Mouse (Mus musculus): ENCODE measurements around the gene Slc7a10. TPM values are rescaled to one million over a fixed set of nuclear protein-coding genes. Genes with fewer than 3 reads are reported as not detected.

Gene Slc7a10
- polyA plus RNA-seq, 1 experiment from 2014 or later = 1.8 TPM

DNA sequence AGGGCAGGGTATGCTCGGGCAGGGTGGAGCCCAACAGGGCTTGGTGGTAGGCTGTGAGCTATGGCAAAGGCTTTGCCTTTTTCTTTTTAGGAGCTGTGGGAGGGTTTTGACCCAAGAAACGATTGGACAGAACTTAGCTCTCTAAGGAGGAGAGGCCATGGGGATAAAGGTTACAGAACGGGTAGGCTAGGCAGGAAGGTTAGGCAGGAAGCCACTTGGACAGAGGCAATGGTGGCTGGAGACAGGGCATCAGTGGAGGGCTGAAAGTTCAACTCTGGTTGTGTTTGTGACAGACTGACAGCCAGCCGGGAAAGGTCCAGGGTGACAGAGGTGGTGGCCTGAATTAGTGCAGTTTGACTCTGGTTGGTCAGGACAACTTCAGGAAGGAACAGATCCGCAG, 3.5 kb downstream of the Slc7a10 start:
- no peak for ATAC-seq (replicated peaks; ENCODE audit: extremely low read depth, insufficient read depth, low FRiP score)
- Histone ChIP-seq H3K9ac (ENCODE audit: low read length) (no peak overlapping the region), H3K4me1 (ENCODE audit: control insufficient read depth, insufficient read depth, low read length) (peaks cover 14% of the 10 kb centered on the region), H3K9me3 (replicated peaks; ENCODE audit: control insufficient read depth, low read length) (no peaks in the 10 kb centered on the region), H3K4me3 (ENCODE audit: low read length) (no peak overlapping the region), H3K36me3 (ENCODE audit: control insufficient read depth, insufficient read depth) (no peaks in the 10 kb centered on the region), H3K27ac (ENCODE audit: low read length) (no peak overlapping the region), H3K4me2 (ENCODE audit: low read depth, low read length) (no peak overlapping the region), H3K27me3 (ENCODE audit: control insufficient read depth, insufficient read depth, low read length) (peaks cover 48% of the 10 kb centered on the region)
- 63% methylated on average over 5 of the region's 5 CpGs for WGBS

DNA sequence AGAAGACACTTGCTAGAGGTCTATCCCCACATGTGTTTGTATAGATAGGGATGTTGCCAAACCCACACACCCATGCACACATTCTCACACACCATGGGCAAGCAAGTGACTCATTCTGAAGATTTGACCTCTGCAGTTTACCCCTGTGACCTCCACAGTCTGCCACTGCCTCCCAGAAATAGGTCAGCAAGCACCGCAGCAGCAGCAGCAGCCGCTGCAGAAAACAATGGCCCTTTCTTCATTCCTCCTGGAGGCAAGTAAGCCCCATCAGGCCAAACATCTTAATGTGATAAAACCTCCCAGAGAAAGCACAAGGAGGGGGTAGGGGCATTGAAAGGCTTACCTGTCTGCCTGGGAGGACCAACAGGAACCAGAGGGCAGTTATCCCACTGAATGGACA, 5.1 kb downstream of the Slc7a10 start:
- no peak overlapping the region for H3K9ac ChIP-seq (ENCODE audit: low read length)
- peaks cover 33% of the 10 kb centered on the region for H3K27me3 ChIP-seq (ENCODE audit: control insufficient read depth, insufficient read depth, low read length)
- no peak overlapping the region for H3K4me2 ChIP-seq (ENCODE audit: low read depth, low read length)
- H3K9me3 ChIP-seq (replicated peaks; ENCODE audit: control insufficient read depth, low read length) = no peaks in the 10 kb centered on the region
- H3K4me1 ChIP-seq (ENCODE audit: control insufficient read depth, insufficient read depth, low read length) = no peaks in the 10 kb centered on the region; the same call in 1 of the 2 replicates
- no peak overlapping the region for H3K4me3 ChIP-seq (ENCODE audit: low read length)
- H3K27ac ChIP-seq (ENCODE audit: low read length) = no peak overlapping the region
- no peaks in the 10 kb centered on the region for H3K36me3 ChIP-seq (ENCODE audit: control insufficient read depth, insufficient read depth)
- WGBS = 16% methylated on average over 2 of the region's 2 CpGs
- no peak for ATAC-seq (replicated peaks; ENCODE audit: extremely low read depth, insufficient read depth, low FRiP score)

DNA sequence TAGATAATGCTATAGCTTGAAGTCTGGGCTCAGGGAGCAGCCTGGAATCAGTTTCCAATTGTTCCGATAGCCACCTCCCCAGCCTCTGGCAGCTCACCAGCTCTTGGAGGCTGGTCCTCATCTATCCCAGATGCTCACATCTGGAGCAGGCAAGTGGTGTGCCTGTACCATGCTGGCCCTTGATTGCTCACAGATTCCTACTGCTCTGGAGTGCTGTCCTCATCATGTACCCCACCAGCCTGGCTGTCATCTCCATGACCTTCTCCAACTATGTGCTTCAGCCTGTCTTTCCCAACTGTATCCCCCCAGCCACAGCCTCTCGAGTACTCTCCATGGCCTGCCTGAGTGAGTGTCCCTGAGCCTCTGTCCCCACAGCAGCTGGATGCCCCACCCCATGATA, 10.8 kb downstream of the Slc7a10 start:
- Histone ChIP-seq H3K9ac (ENCODE audit: low read length) (no peak overlapping the region), H3K27me3 (ENCODE audit: control insufficient read depth, insufficient read depth, low read length) (peaks cover 7% of the 10 kb centered on the region; the same call in 1 of the 2 replicates), H3K27ac (ENCODE audit: low read length) (no peak overlapping the region), H3K4me1 (ENCODE audit: control insufficient read depth, insufficient read depth, low read length) (no peaks in the 10 kb centered on the region), H3K4me3 (ENCODE audit: low read length) (no peak overlapping the region), H3K36me3 (ENCODE audit: control insufficient read depth, insufficient read depth) (no peaks in the 10 kb centered on the region), H3K4me2 (ENCODE audit: low read depth, low read length) (no peak overlapping the region), H3K9me3 (replicated peaks; ENCODE audit: control insufficient read depth, low read length) (no peaks in the 10 kb centered on the region)
- ATAC-seq (replicated peaks; ENCODE audit: extremely low read depth, insufficient read depth, low FRiP score) = no peak
- 52% methylated on average over 2 of the region's 2 CpGs for WGBS

DNA sequence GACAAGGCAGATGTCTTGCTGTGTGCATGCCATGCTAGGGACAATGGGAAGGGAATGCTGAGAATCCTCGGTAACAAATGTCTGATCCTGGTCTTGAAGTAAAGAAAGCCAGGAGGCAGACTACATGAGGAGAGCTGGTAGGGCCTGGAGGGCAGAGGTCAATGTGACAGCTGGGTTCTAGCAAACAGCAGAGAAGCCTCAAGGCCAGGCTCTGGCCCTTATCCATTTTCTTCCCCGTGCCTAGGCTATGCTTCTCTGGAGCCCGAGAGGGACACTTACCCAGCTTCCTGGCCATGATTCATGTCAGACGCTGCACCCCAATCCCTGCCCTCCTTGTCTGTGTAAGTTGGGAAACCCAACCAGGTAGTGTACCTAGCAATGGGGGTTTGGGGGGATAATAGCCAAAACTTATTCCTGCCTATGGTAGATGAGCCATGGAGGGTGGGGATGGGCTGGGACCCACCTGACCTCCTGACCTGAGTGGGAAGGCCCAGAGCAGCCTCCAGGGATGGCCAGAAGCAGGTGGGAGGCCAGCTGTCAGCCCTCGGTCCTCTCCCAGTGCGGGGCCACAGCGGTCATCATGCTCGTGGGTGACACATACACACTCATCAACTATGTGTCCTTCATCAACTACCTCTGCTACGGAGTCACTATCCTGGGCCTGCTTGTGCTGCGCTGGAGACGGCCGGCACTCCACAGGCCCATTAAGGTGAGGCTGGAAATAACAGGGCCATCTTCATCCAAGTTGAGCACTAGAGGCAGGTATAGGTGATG, 13.0 kb downstream of the Slc7a10 start:
- Histone ChIP-seq H3K9ac (ENCODE audit: low read length) (no peak overlapping the region), H3K4me3 (ENCODE audit: low read length) (no peak overlapping the region), H3K27me3 (ENCODE audit: control insufficient read depth, insufficient read depth, low read length) (peaks cover 3% of the 10 kb centered on the region; the same call in 1 of the 2 replicates), H3K9me3 (replicated peaks; ENCODE audit: control insufficient read depth, low read length) (no peaks in the 10 kb centered on the region), H3K4me1 (ENCODE audit: control insufficient read depth, insufficient read depth, low read length) (no peaks in the 10 kb centered on the region), H3K27ac (ENCODE audit: low read length) (no peak overlapping the region), H3K36me3 (ENCODE audit: control insufficient read depth, insufficient read depth) (no peaks in the 10 kb centered on the region), H3K4me2 (ENCODE audit: low read depth, low read length) (no peak overlapping the region)
- WGBS = 87% methylated on average over 12 of the region's 12 CpGs
- ATAC-seq (replicated peaks; ENCODE audit: extremely low read depth, insufficient read depth, low FRiP score) = no peak

DNA sequence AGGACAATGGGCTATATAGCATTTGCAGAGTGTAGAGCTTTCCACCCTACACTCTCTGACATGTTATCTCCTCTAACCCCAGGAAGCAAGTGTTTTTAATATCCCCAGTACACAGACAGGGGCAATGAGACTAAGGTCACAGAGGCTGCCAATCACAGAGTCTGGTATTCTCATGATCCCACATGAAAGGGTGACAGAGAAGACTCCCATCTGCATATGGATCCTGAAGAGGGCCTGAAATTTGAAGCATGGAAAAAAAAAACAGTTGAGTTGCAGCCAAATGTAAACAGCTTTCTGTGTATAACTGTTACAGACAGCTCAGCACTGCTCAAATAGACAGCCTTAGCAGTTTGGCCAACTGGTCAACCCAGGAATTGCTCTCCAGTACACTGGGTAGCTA, 13.6 kb downstream of the Slc7a10 start:
- H3K9me3 ChIP-seq (replicated peaks; ENCODE audit: control insufficient read depth, low read length) = no peaks in the 10 kb centered on the region
- H3K36me3 ChIP-seq (ENCODE audit: control insufficient read depth, insufficient read depth) = no peaks in the 10 kb centered on the region
- H3K4me2 ChIP-seq (ENCODE audit: low read depth, low read length) = no peak overlapping the region
- H3K9ac ChIP-seq (ENCODE audit: low read length) = no peak overlapping the region
- no peaks in the 10 kb centered on the region for H3K4me1 ChIP-seq (ENCODE audit: control insufficient read depth, insufficient read depth, low read length)
- H3K4me3 ChIP-seq (ENCODE audit: low read length) = no peak overlapping the region
- ATAC-seq (replicated peaks; ENCODE audit: extremely low read depth, insufficient read depth, low FRiP score) = no peak
- H3K27ac ChIP-seq (ENCODE audit: low read length) = no peak overlapping the region
- H3K27me3 ChIP-seq (ENCODE audit: control insufficient read depth, insufficient read depth, low read length) = peaks cover 3% of the 10 kb centered on the region; the same call in 1 of the 2 replicates

DNA sequence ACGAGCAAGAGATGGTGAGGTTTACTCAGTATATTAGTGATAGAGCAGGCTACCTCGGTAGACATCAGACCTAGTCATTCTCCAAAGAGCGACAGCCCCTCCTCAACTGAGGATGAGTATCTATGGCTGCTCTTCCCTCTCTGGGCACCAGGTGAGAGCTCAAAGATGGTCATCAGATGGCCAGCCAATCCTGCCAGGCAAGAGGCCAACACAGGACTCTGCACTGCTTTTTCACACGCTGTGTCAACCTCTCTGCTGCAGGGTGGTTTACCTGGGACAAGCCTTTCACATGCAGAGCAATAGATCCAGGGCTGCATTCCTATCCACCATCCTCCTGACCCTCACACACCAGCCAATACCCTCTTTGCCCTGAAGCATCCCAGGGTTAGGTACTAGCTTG, 25.6 kb downstream of the Slc7a10 start:
- ATAC-seq (replicated peaks; ENCODE audit: extremely low read depth, insufficient read depth, low FRiP score) = no peak
- H3K36me3 ChIP-seq (ENCODE audit: control insufficient read depth, insufficient read depth) = no peaks in the 10 kb centered on the region
- peaks cover 11% of the 10 kb centered on the region for H3K4me1 ChIP-seq (ENCODE audit: control insufficient read depth, insufficient read depth, low read length)
- WGBS = 81% methylated on average over 4 of the region's 4 CpGs
- H3K9ac ChIP-seq (ENCODE audit: low read length) = no peak overlapping the region
- peaks cover 20% of the 10 kb centered on the region for H3K27me3 ChIP-seq (ENCODE audit: control insufficient read depth, insufficient read depth, low read length)
- no peak overlapping the region for H3K27ac ChIP-seq (ENCODE audit: low read length)
- H3K9me3 ChIP-seq (replicated peaks; ENCODE audit: control insufficient read depth, low read length) = 0 out of 2 replicates have a peak, but pooled peaks cover 3% of the 10 kb centered on the region
- H3K4me3 ChIP-seq (ENCODE audit: low read length) = no peak overlapping the region
- H3K4me2 ChIP-seq (ENCODE audit: low read depth, low read length) = no peak overlapping the region

DNA sequence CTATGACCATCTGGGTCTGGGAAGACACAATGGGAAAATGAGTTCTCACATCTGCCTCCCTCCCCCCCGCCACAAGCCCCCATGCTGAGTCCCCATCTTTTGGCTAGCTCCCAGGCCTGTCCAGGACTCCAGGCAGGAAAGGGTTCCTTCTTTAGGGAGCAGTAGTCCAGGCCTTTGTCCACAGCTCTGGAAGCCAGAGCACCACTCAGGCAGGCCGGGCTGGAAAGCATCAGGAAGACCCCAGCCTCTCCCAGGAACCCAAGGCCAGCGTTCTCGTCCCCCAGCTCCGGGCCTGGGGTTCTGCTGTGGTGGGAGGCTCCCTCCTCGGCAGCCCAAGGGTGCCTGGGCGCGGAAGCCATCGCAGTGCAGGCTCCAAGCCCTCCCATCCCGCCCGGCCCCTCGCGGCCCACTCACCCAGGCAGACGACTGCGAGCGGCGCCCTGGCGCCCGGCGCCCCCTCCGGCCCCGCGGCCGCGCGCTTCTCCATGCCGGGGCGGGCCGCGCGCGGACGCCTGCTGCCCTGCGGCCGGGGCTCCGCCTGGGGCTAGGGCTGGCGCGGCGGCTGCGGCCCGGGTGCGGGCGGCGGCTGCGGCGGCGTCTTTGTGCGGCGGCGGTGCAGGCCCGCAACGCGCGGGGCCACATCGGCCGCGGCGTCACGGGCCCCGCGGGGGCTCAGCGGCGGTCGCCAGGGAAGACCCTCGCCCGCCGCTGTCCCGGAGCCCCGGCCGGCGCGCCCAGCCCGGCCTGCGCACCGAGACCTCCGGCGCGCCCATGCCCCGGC, 28.4 kb downstream of the Slc7a10 start:
- Histone ChIP-seq H3K4me3 (ENCODE audit: low read length) (peak overlapping the region; percentile 60), H3K27ac (ENCODE audit: low read length) (no peak overlapping the region), H3K9me3 (replicated peaks; ENCODE audit: control insufficient read depth, low read length) (no peaks in the 10 kb centered on the region), H3K4me2 (ENCODE audit: low read depth, low read length) (peak overlapping the region; percentile 89), H3K9ac (ENCODE audit: low read length) (peak overlapping the region; percentile 64), H3K4me1 (ENCODE audit: control insufficient read depth, insufficient read depth, low read length) (peaks cover 11% of the 10 kb centered on the region), H3K27me3 (ENCODE audit: control insufficient read depth, insufficient read depth, low read length) (peaks cover 28% of the 10 kb centered on the region), H3K36me3 (ENCODE audit: control insufficient read depth, insufficient read depth) (no peaks in the 10 kb centered on the region)
- peak; percentile 37 for ATAC-seq (replicated peaks; ENCODE audit: extremely low read depth, insufficient read depth, low FRiP score)
- under 1% methylated on average over 63 of the region's 79 CpGs for WGBS

DNA sequence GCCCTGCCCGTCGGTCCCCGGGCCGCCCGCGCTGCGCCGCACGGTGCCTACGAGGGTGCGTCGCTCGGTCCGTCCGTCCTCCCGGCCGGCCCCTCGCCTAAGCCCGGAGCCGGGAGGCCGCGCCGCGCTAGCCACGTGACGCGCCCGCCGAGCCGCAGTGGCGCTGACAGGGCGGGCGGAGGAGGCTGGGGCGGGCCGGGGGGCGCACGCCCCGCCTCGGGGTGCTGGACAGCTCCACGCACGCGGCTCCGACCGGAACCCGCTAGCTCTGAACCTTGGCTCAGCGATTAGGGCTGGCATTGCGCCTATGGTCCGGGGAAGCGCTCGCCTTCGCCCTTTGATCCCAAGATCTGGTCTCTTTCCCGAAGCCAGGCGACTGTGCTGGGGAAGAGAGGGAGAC, 29.0 kb downstream of the Slc7a10 start, which contains the start of gene Lrp3:
Gene Lrp3, minus strand, starts transcription at position 274 of the 400 bp plus-strand sequence.
- H3K27me3 ChIP-seq (ENCODE audit: control insufficient read depth, insufficient read depth, low read length) = peaks cover 28% of the 10 kb centered on the region
- peak; percentile 93 for ATAC-seq (replicated peaks; ENCODE audit: extremely low read depth, insufficient read depth, low FRiP score)
- H3K4me1 ChIP-seq (ENCODE audit: control insufficient read depth, insufficient read depth, low read length) = peaks cover 11% of the 10 kb centered on the region
- H3K9me3 ChIP-seq (replicated peaks; ENCODE audit: control insufficient read depth, low read length) = no peaks in the 10 kb centered on the region
- peak within 1 kb of the TSS; percentile 60 for H3K4me3 ChIP-seq (ENCODE audit: low read length)
- peak within 1 kb of the TSS; percentile 89 for H3K4me2 ChIP-seq (ENCODE audit: low read depth, low read length)
- no peak within 1 kb of the TSS for H3K27ac ChIP-seq (ENCODE audit: low read length)
- WGBS = under 1% methylated on average over 53 of the region's 53 CpGs
- H3K36me3 ChIP-seq (ENCODE audit: control insufficient read depth, insufficient read depth) = no peaks in the 10 kb centered on the region
- peak within 1 kb of the TSS; percentile 64 for H3K9ac ChIP-seq (ENCODE audit: low read length)

DNA sequence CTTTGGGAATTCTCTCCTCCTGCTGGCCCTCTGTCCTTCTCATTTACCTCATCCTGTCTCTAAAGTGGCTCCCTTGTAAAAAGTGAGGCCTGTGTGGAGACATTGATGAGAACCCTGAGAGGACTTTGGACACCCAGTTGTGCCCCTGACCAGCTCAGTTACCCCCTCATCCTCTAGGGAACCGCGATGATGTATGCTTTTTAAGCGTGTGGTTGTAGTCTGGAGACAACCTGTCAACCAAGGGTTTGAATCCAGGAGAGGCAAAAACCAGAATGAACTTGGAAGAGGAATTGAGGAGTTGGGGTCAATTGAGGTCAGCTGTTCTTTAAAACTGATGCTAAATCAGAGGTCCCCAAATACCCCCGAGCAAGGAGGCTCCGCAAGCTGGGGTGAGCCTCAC, 29.5 kb downstream of the Slc7a10 start:
- Histone ChIP-seq H3K9me3 (replicated peaks; ENCODE audit: control insufficient read depth, low read length) (no peaks in the 10 kb centered on the region), H3K27me3 (ENCODE audit: control insufficient read depth, insufficient read depth, low read length) (peaks cover 28% of the 10 kb centered on the region), H3K4me3 (ENCODE audit: low read length) (peak overlapping the region; percentile 60), H3K36me3 (ENCODE audit: control insufficient read depth, insufficient read depth) (no peaks in the 10 kb centered on the region), H3K4me2 (ENCODE audit: low read depth, low read length) (peak overlapping the region; percentile 89), H3K9ac (ENCODE audit: low read length) (peak overlapping the region; percentile 41; the same call in 1 of the 2 replicates), H3K4me1 (ENCODE audit: control insufficient read depth, insufficient read depth, low read length) (peaks cover 11% of the 10 kb centered on the region), H3K27ac (ENCODE audit: low read length) (no peak overlapping the region)
- ATAC-seq (replicated peaks; ENCODE audit: extremely low read depth, insufficient read depth, low FRiP score) = no peak
- 45% methylated on average over 5 of the region's 5 CpGs for WGBS
